In genomic region chr1:131764581-131765338, GRCm38 (mm10) we compare ENCODE assay signal across 14 mouse cellular contexts. TPM values are rescaled to one million over a fixed set of nuclear protein-coding genes. Genes with fewer than 3 reads are reported as not detected.
DNase-seq lines count a peak whose midpoint lies in the region; ATAC-seq lines count a peak whose summit lies in the region.
"Had no signal": no experiment of that assay in that cellular context is flagged by ENCODE, and none has a peak within 500 bp of the region (broad histone marks: within the 10 kb centered on the region; RNA-seq: fewer than 3 reads in every experiment).

No protein-coding gene starts in this region.

- no peaks in the 10 kb centered on the region for H3K36me3 ChIP-seq in liver, embryonic 11.5 days (ENCODE audit: control insufficient read depth, insufficient read depth, low read length)
- no peaks in the 10 kb centered on the region for H3K36me3 ChIP-seq in liver, embryonic 12.5 days
- H3K36me3 ChIP-seq in kidney, embryonic 16.5 days (ENCODE audit: insufficient read depth, low read length), result no peaks in the 10 kb centered on the region
- H3K36me3 ChIP-seq: kidney, embryonic 15.5 days; stomach, embryonic 15.5 days had no signal

- WGBS in liver, embryonic 11.5 days, result 54% methylated on average over 8 of the region's 8 CpGs
- WGBS in liver, embryonic 12.5 days (ENCODE audit: insufficient replicate concordance), result 42% methylated on average over 8 of the region's 8 CpGs
- 67% methylated on average over 8 of the region's 8 CpGs for WGBS in kidney, embryonic 16.5 days

- ATAC-seq in liver, embryonic 11.5 days (replicated peaks; ENCODE audit: low FRiP score), result no peak
- ATAC-seq in liver, embryonic 12.5 days, result no peak
- ATAC-seq in kidney, embryonic 16.5 days (ENCODE audit: low FRiP score, low TSS enrichment), result no peak

- H3K4me3 ChIP-seq in liver, embryonic 11.5 days (ENCODE audit: low read depth, low read length), result no peak overlapping the region
- no peak overlapping the region for H3K4me3 ChIP-seq in liver, embryonic 12.5 days
- no peak overlapping the region for H3K4me3 ChIP-seq in kidney, embryonic 16.5 days (ENCODE audit: low read length)
- H3K4me3 ChIP-seq: kidney, embryonic 15.5 days; stomach, embryonic 15.5 days had no signal

- H3K4me2 ChIP-seq in liver, embryonic 11.5 days, result no peak overlapping the region
- H3K4me2 ChIP-seq in liver, embryonic 12.5 days, result no peak overlapping the region
- no peak overlapping the region for H3K4me2 ChIP-seq in kidney, embryonic 16.5 days (replicated peaks; ENCODE audit: low read depth, low read length)
- H3K4me2 ChIP-seq: kidney, embryonic 15.5 days; stomach, embryonic 15.5 days had no signal

- H3K9ac ChIP-seq in liver, embryonic 11.5 days (ENCODE audit: low read depth, low read length), result no peak overlapping the region
- no peak overlapping the region for H3K9ac ChIP-seq in liver, embryonic 12.5 days
- no peak overlapping the region for H3K9ac ChIP-seq in kidney, embryonic 16.5 days (replicated peaks; ENCODE audit: low read length)
- H3K9ac ChIP-seq: kidney, embryonic 15.5 days; liver, embryonic 14.5 days; stomach, embryonic 15.5 days had no signal

- H3K4me1 ChIP-seq in liver, embryonic 11.5 days (replicated peaks; ENCODE audit: control insufficient read depth, insufficient read depth, low read length), result no peaks in the 10 kb centered on the region
- H3K4me1 ChIP-seq in liver, embryonic 12.5 days, result no peaks in the 10 kb centered on the region
- no peaks in the 10 kb centered on the region for H3K4me1 ChIP-seq in kidney, embryonic 16.5 days (ENCODE audit: insufficient read depth, low read length)

- peaks cover 3% of the 10 kb centered on the region; the same call in 1 of the 2 replicates for H3K27me3 ChIP-seq in liver, embryonic 11.5 days (replicated peaks; ENCODE audit: control insufficient read depth, insufficient read depth, low read length)
- H3K27me3 ChIP-seq in liver, embryonic 12.5 days (replicated peaks), result 0 out of 2 replicates have a peak, but pooled peaks cover 4% of the 10 kb centered on the region
- H3K27me3 ChIP-seq in kidney, embryonic 16.5 days (ENCODE audit: insufficient read depth, low read length), result no peaks in the 10 kb centered on the region
- H3K27me3 ChIP-seq: stomach, embryonic 15.5 days had no signal

- no peaks in the 10 kb centered on the region for H3K9me3 ChIP-seq in liver, embryonic 11.5 days (ENCODE audit: control insufficient read depth, low read length)
- H3K9me3 ChIP-seq in liver, embryonic 12.5 days (replicated peaks), result no peaks in the 10 kb centered on the region
- no peaks in the 10 kb centered on the region for H3K9me3 ChIP-seq in kidney, embryonic 16.5 days (ENCODE audit: low read length)
- H3K9me3 ChIP-seq: kidney, embryonic 15.5 days; stomach, embryonic 15.5 days had no signal

- no peak overlapping the region for H3K27ac ChIP-seq in liver, embryonic 11.5 days (ENCODE audit: low read depth, low read length)
- H3K27ac ChIP-seq in liver, embryonic 12.5 days, result no peak overlapping the region
- no peak overlapping the region for H3K27ac ChIP-seq in kidney, embryonic 16.5 days (ENCODE audit: low read length)
- H3K27ac ChIP-seq: kidney, embryonic 15.5 days; liver, embryonic 14.5 days; stomach, embryonic 15.5 days had no signal

- DNase-seq in adrenal gland, adult 8-10 months, result peak; percentile 56
- DNase-seq in adrenal gland, postnatal 4 days (ENCODE audit: low spot score in 2 of 2), result no peak
- DNase-seq in liver, embryonic 11.5 days (ENCODE audit: low spot score), result peak; percentile 26
- DNase-seq in lung, adult 18-20 months, result peak; percentile 88 to 91
- peak; percentile 84 for DNase-seq in lung, postnatal 25 days (ENCODE audit: low spot score)
- DNase-seq in gastrocnemius, postnatal 10 days, result no peak

RNA-seq across cellular contexts. Expression of gene Slc26a9, which starts 20.9 kb away (rescaled TPM):
- total RNA-seq in adrenal gland, adult 8-10 months (2022), result under 1 TPM in 3 of 4 experiments, not detected in 1; 0.06 to 0.28 (median 0.23) TPM
- under 1 TPM; 0.51 to 0.73 TPM for total RNA-seq in adrenal gland, postnatal 4 days (2021)
- not detected in 2 replicates for polyA plus RNA-seq in liver, embryonic 11.5 days (2014; fragmentation: Nextera tagmentation; extraction: Ambion mirVana)
- polyA plus RNA-seq in liver, embryonic 12.5 days (2016; fragmentation: Nextera tagmentation; extraction: Ambion mirVana), result not detected in 2 replicates
- not detected for total RNA-seq in gastrocnemius, postnatal 10 days (2021)
- 0.16 and 0.33 TPM in 2 replicates for polyA plus RNA-seq in kidney, embryonic 16.5 days (2015; fragmentation: Nextera tagmentation; extraction: Ambion mirVana)
- total RNA-seq: adrenal gland, postnatal 36 days; CH12.LX; megakaryocyte-erythroid progenitor cell, adult 5-6 weeks had no signal

RNA-seq across cellular contexts. Expression of gene Pm20d1, which starts 32.4 kb away (rescaled TPM):
- total RNA-seq in adrenal gland, adult 8-10 months (2022), result 10 to 100 TPM in 2 of 4 experiments, 1 to 10 TPM in 2; 6.2 to 15.0 (median 10.6) TPM
- total RNA-seq in adrenal gland, postnatal 4 days (2021), result 10 to 100 TPM; 11.0 to 11.5 TPM
- 2.8 and 4.6 TPM in 2 replicates for polyA plus RNA-seq in liver, embryonic 11.5 days (2014; fragmentation: Nextera tagmentation; extraction: Ambion mirVana)
- 2.6 and 2.8 TPM in 2 replicates for polyA plus RNA-seq in liver, embryonic 12.5 days (2016; fragmentation: Nextera tagmentation; extraction: Ambion mirVana)
- total RNA-seq in gastrocnemius, postnatal 10 days (2021), result 1 to 10 TPM; 1.3 to 1.6 TPM
- polyA plus RNA-seq in kidney, embryonic 16.5 days (2015; fragmentation: Nextera tagmentation; extraction: Ambion mirVana), result 4.2 and 5.0 TPM in 2 replicates
- total RNA-seq: megakaryocyte-erythroid progenitor cell, adult 5-6 weeks had no signal

Comparison
In these comparisons a context has a peak if more than half of its experiments do, and no peak if none do; other contexts are left out.
1. DNase-seq: peak in adrenal gland, adult 8-10 months (single experiment), liver, embryonic 11.5 days (single experiment), lung, adult 18-20 months (2 of 2) and lung, postnatal 25 days (single experiment); none in adrenal gland, postnatal 4 days (0 of 2) and gastrocnemius, postnatal 10 days (single experiment).